Mouse (Mus musculus) spleen, adult 2 months (tissue): Measurements from ENCODE around the gene Hint1.

Experiments
- CTCF ChIP-seq: fragments of 200-500 bp; IDR thresholded peaks from 2 replicates; pipeline ENCODE4 v1.5.1; 2011; ENCODE audit warnings: mild to moderate bottlenecking, inconsistent platforms; ENCODE audit not compliant: insufficient read depth, insufficient read length, insufficient replicate concordance; ENCODE audit errors: extremely low read depth
- POLR2A ChIP-seq: fragments of 200-500 bp; IDR thresholded peaks from 2 replicates; pipeline ENCODE4 v1.6.1; 2011; ENCODE audit warnings: low read depth, low read length, inconsistent platforms

DNA sequence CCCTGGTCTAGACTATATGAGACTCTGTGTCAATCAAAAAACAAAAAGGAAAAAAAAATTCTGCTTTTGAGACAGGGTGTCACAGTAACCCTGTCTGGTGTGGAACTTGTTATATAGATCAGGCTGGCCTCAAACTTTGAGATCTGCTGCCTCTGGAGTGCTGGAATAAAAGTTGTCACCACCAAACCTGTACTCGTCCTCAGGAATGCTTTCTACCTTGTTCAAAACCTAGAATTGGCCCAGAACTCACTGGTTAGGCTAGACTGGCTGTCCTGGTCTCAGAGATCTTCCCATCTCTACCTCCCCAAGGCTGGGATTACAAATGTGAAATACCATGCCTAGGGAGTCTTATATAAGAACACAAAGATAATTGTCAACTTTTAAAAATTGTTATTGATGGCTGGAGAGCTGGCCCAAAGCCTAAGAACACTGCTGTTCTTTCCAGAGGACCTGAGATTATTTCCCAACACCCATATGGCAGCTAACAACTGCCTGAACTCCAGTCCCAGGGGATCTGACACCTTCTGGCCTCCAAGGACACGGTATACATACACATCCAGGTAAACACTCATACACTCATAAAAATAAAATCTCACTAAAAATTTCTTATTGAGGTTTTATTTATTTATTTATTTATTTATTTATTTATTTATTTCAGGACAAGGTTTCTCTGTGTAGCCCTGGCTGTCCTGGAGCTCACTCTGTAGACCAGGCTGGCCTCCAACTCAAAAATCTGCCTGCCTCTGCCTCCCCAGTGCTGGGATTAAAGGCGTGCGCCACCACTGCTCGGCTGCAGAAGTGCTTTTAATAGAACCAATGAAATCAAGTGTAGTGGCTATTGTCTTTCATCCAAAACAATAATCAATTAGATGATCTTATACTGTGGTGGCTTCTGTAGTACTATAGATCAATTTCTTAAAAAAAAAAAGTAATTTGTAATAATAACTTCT, 4.4 kb upstream of the Hint1 start:
- TF ChIP-seq POLR2A = no peak
- no peak for TF ChIP-seq CTCF
